Mouse (Mus musculus): ENCODE data around the gene Aicda.

Aicda gene

GRCm38 (mm10) chr6:122600066-122600646, 46.6 kb downstream of the Aicda start:
- in situ Hi-C loops (cut with MboI, MseI), result no loop called here

- in situ Hi-C loops (cut with MboI, MseI), result no loop called here
Measured at GRCm38 (mm10) chr6:122601031-122601430, 47.4 kb downstream of the Aicda start.

DNA sequence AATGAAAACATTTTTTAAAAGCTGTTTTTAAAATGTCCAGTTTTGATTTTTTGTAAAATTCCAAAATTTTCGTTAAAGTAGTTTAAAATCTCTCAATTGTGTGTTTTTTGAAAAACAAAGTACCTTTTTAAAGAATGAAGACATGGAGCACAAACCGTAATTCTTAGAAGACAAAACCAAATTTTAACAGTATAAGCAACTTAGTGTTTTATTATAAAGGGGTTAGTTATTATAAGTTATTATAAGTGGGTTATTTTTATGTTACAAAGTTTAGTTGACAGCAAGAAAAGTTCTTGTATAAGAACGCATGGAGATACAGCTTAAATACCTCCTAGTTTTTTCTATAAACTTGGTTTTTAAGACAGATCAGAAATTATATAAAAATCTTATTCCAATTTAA, 48.0 kb downstream of the Aicda start:
- in situ Hi-C loops (cut with MboI, MseI), result no loop called here

DNA sequence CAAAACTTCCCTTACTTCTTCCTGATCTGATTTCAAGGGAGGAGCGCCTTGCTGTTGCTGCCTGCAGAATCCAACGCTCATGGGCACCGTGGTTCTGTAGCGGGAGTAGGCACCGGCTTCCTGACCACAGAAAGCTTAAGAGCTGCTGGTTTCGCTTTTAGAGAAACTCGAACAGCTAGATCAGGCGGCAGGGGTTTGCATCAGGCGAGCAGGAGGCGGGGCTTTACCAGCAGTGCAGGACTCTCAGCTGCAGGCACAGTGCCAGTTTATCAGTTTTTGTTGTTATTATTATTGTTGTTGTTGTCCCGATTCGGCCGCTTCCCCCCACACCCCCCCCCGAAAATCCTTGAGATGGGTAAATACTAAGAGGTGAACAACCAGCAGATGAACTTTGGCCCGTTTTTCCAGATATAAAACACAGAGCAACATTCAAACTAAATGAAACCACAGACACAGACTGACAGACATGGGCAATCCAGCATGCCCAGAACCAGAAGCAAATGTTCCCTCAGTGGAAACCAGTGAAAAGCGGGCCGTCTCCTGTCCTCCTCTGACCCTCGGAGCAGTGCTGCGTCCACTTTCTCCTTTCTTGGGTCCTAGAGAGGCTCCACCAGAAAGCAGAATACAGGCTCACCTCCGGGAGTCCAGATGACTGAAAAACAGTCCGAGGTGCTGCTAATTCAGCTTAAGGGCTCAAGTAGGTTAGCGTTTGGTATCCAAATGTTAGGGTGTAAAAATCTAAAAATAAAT, 48.8 kb downstream of the Aicda start, which contains the start of gene Apobec1:
Gene Apobec1, minus strand, starts transcription at position 203 of the 750 bp plus-strand sequence.
- in situ Hi-C loops (cut with MboI, MseI), result no loop called here

GRCm38 (mm10) chr6:122602992-122603322, 49.4 kb downstream of the Aicda start:
- in situ Hi-C loops (cut with MboI, MseI), result no loop called here

DNA sequence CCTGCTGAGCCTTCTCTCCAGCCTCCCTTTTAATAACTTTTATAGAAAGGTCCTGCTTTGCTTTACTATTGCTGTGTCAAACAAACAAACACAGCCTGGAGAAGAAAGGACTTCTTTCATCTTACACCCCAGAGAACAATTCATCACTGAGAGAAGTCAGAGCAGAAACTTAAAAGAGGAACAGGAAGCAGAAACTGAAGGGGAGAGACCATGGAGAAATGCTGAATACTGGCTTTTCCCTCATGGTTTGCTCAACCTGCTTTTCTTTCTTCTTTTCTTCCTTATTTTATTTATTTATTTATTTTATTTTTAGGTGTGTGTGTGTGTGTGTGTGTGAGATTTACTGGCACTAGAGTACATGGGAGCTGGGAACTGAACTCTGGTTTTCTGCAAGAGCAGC, 50.7 kb downstream of the Aicda start:
- in situ Hi-C loops (cut with MboI, MseI), result no loop called here

DNA sequence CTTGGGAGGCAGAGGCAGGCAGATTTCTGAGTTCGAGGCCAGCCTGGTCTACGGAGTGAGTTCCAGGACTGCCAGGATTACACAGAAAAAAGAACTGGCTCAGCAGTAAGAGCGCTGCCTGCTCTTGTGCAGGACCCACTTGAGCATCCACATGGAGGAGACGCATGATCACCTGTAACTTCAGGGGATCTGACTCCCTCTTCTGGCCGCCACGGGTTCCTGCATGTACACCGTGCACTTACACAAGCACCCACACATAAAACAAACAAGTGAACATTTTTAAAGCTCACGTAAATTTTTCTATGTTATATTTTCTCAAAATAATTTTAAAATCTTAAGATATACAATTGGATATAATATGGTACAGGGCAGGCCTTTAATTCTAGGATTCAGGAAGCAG, 51.9 kb downstream of the Aicda start:
- in situ Hi-C loops (cut with MboI, MseI), result no loop called here

DNA sequence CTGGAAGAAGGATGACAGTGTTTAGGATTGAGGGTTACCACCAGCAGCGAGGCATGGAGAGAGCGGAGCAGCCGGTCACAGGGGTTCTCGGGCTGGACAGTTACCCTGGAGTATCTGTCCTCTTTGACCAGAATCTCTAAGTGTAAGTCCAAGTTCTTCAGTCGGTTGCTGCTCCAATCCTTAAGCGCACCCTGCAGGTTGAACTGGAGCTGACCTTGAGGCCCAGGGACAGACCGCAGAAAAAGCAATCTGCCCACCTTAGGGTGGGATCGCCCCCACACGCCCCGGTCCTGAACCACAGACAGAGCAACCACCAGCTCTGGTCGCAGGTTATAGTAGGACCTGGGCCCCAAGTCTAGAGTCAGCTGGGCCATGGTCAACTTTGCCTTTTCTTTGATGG, 53.1 kb downstream of the Aicda start:
- in situ Hi-C loops (cut with MboI, MseI), result no loop called here

GRCm38 (mm10) chr6:122607700-122608099, 54.1 kb downstream of the Aicda start:
- in situ Hi-C loops (cut with MboI, MseI), result no loop called here

- in situ Hi-C loops (cut with MboI, MseI), result no loop called here
Measured at GRCm38 (mm10) chr6:122608434-122609376, 55.1 kb downstream of the Aicda start.

DNA sequence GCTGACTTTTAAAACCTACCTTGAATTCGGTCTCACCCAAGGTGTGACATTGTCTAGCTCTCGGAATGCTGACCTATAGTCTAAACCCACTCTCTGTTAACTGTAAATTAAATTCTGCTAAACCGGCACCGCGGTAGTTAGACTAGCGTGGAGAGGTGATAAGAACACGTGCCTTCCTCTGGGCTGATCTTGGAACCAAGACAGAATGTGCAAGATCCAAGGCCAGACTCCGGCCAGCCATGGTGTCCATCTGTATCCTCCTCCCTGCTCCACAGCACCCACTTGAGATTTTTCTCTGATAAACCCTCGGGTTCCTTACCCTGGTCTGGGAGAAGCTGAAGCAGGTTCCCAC, 55.8 kb downstream of the Aicda start:
- in situ Hi-C loops (cut with MboI, MseI), result no loop called here

- in situ Hi-C loops (cut with MboI, MseI), result no loop called here
Measured at GRCm38 (mm10) chr6:122609771-122610170, 56.2 kb downstream of the Aicda start, which contains the start of gene Gdf3. Gene Gdf3 (minus strand): TSS chr6:122610087.

GRCm38 (mm10) chr6:122612426-122612825, 58.8 kb downstream of the Aicda start:
- in situ Hi-C loops (cut with MboI, MseI), result no loop called here
